Mouse (Mus musculus): ENCODE results near the gene Vps45.

The Vps45 gene

GRCm38 (mm10) chr3:96033046-96033445 lies 25.2 kb downstream of the Vps45 start:
- no peak for DNase-seq

GRCm38 (mm10) chr3:96032652-96033017 lies 25.6 kb downstream of the Vps45 start:
- DNase-seq: no peak

- no peak for DNase-seq
Observed at GRCm38 (mm10) chr3:96031991-96032651, 26.1 kb downstream of the Vps45 start.

- DNase-seq: peak; percentile 76
Observed at GRCm38 (mm10) chr3:96029766-96030165, 28.5 kb downstream of the Vps45 start.

GRCm38 (mm10) chr3:96029336-96029735 lies 28.9 kb downstream of the Vps45 start:
- DNase-seq: peak; percentile 67

GRCm38 (mm10) chr3:96027875-96028274 lies 30.4 kb downstream of the Vps45 start:
- no peak for DNase-seq

- no peak for DNase-seq
Observed at GRCm38 (mm10) chr3:96027145-96027544, 31.1 kb downstream of the Vps45 start.

- no peak for DNase-seq
Observed at GRCm38 (mm10) chr3:96021421-96022128, 36.7 kb downstream of the Vps45 start.

GRCm38 (mm10) chr3:96020735-96021134 lies 37.5 kb downstream of the Vps45 start:
- no peak for DNase-seq

- DNase-seq: no peak
Observed at GRCm38 (mm10) chr3:96017461-96017860, 40.8 kb downstream of the Vps45 start.

- DNase-seq: no peak
Observed at GRCm38 (mm10) chr3:96016257-96016889, 41.9 kb downstream of the Vps45 start.

GRCm38 (mm10) chr3:96015681-96016080 lies 42.6 kb downstream of the Vps45 start:
- no peak for DNase-seq

GRCm38 (mm10) chr3:96012805-96013204 lies 45.5 kb downstream of the Vps45 start:
- DNase-seq: no peak

- DNase-seq: peak; percentile 40
Observed at GRCm38 (mm10) chr3:96008463-96008862, 49.8 kb downstream of the Vps45 start.

GRCm38 (mm10) chr3:96001560-96001959 lies 56.7 kb downstream of the Vps45 start:
- DNase-seq: no peak

- peak; percentile 24 for DNase-seq
Observed at GRCm38 (mm10) chr3:96000921-96001501, 57.3 kb downstream of the Vps45 start.

- peak; percentile 25 for DNase-seq
Observed at GRCm38 (mm10) chr3:96000080-96000632, 58.1 kb downstream of the Vps45 start.

- DNase-seq: peak; percentile 20
Observed at GRCm38 (mm10) chr3:95999308-96000079, 58.8 kb downstream of the Vps45 start.

GRCm38 (mm10) chr3:95997203-95997721 lies 61.0 kb downstream of the Vps45 start:
- DNase-seq: peak; percentile 47

- no peak for DNase-seq
Observed at GRCm38 (mm10) chr3:95996451-95997073, 61.7 kb downstream of the Vps45 start.

GRCm38 (mm10) chr3:95995802-95996428 lies 62.4 kb downstream of the Vps45 start, which contains the start of gene Plekho1:
TSS of gene Plekho1 (minus strand) at chr3:95996001.
- DNase-seq: peak; percentile 68

Measured in cerebellum, adult 11 months (tissue).